Mouse (Mus musculus) C2C12 (cell line): ENCODE measurements around the gene 2810408A11Rik.

Experiments
- CEBPB ChIP-seq: IDR thresholded peaks from one replicate; pipeline ENCODE4 v1.6.1; 2011; ENCODE audit warnings: low read depth, mild to moderate bottlenecking, control low read depth, moderate library complexity
- CTCF ChIP-seq: IDR thresholded peaks from one replicate; pipeline ENCODE4 v1.5.1; 2011; ENCODE audit not compliant: control insufficient read depth, insufficient read depth, insufficient read length
- MAX ChIP-seq: IDR thresholded peaks from one replicate; pipeline ENCODE4 v1.6.1; 2011; ENCODE audit warnings: mild to moderate bottlenecking, control low read depth
- MYOG ChIP-seq: IDR thresholded peaks from one replicate; pipeline ENCODE4 v1.6.1; 2011; ENCODE audit not compliant: control insufficient read depth, insufficient read length; ENCODE audit errors: extremely low read depth
- USF1 ChIP-seq: IDR thresholded peaks from one replicate; pipeline ENCODE4 v1.6.1; 2011; ENCODE audit warnings: low read depth, mild to moderate bottlenecking, control low read depth, moderate library complexity

DNA sequence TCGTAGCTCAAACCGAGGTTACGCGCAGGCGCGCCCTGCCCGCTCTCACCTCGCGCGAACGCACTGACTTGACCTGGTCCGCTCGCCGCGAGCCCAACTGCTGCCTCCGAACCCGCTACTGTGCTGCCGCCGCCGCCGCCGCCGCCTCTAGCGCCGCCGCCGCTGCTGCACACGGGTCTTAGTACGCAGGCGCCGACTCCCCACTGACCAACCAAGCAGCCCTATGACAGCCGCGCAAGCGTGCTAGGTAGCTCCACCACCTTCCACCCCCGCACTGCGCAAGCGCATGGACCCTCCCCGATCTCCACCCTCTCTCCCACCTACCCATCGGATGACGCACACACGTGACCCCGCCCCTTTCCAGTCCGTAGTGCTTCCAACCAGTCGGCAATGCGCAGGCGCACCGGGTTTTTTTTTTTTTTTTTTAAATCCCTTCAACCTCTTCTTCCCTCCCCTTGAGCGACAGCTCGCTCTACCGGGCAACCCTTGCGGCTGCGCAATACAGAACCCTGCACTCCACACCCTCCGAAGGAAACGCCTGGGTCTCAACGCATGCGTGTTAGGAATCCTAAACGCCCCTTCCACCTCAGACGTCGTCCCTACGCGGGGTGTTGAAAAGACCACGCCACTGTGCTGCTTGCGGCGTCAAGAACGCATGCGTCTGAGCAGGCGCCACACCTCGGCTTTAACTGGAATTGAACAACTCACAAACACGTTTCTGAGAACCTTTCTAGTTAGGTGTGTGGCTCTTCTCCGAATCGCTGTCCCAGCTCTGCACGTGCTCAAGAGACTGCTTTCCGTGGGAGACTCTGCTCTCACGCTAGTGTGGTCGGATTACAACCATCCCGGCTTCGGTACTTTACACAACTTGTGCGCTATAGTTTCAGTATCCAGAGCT is 20.6 kb upstream of the 2810408A11Rik start, which contains the start of gene Eif5a:
- TF ChIP-seq CTCF (peak; percentile 49), CEBPB (no peak), MAX (peak; percentile 99), USF1 (peak; percentile 93), MYOG (no peak)
